Mouse (Mus musculus) testis, adult 2 months (tissue): ENCODE data around the gene Dnase1l2. TPM values are rescaled to one million over a fixed set of nuclear protein-coding genes. Genes with fewer than 3 reads are reported as not detected.
A peak's percentile ranks its signal among the peaks of the same experiment; 100 is the strongest.

Experiments used
- H3K27ac ChIP-seq: fragments of 200-500 bp; 2 replicates; pipeline ENCODE4 v1.5.1; 2012; ENCODE audit warnings: low read depth, low read length; ENCODE audit not compliant: control insufficient read depth, insufficient read depth
- H3K27me3 ChIP-seq: fragments of 200-500 bp; 2 replicates; pipeline ENCODE4 v1.6.1; 2012; ENCODE audit warnings: mild to moderate bottlenecking, low read length, moderate library complexity; ENCODE audit not compliant: control insufficient read depth, insufficient read depth
- H3K36me3 ChIP-seq: fragments of 200-500 bp; 2 replicates; pipeline ENCODE4 v1.6.1; 2012; ENCODE audit warnings: mild to moderate bottlenecking, low read length; ENCODE audit not compliant: control insufficient read depth, insufficient read depth
- H3K4me1 ChIP-seq: fragments of 200-500 bp; 2 replicates; pipeline ENCODE4 v1.6.1; 2012; ENCODE audit warnings: low read length; ENCODE audit not compliant: control insufficient read depth, insufficient read depth
- H3K4me3 ChIP-seq: fragments of 200-500 bp; 2 replicates; pipeline ENCODE4 v1.5.1; 2012; ENCODE audit warnings: low read depth, mild to moderate bottlenecking, low read length, moderate library complexity, mixed read lengths; ENCODE audit not compliant: control insufficient read depth
- CTCF ChIP-seq: fragments of 200-500 bp; IDR thresholded peaks from 2 replicates; pipeline ENCODE4 v1.5.1; 2012; ENCODE audit warnings: low read depth, mild to moderate bottlenecking, inconsistent platforms, low read length, moderate library complexity; ENCODE audit not compliant: control insufficient read depth, insufficient read depth, insufficient replicate concordance
- POLR2A ChIP-seq: fragments of 200-500 bp; IDR thresholded peaks from 2 replicates; pipeline ENCODE4 v1.6.1; 2012; ENCODE audit warnings: low read depth, mild to moderate bottlenecking, inconsistent platforms, low read length, moderate library complexity; ENCODE audit not compliant: control insufficient read depth
- polyA plus RNA-seq: library from polyadenylated mRNA; depleted of rRNA; stranded (reverse); fragments of >200 nt; gene quantifications from 2 replicates; pipeline ENCODE4 v1.2.3, GENCODE M21; 2012

Gene Dnase1l2
- polyA plus RNA-seq, 1 experiment: 6.4 TPM

DNA sequence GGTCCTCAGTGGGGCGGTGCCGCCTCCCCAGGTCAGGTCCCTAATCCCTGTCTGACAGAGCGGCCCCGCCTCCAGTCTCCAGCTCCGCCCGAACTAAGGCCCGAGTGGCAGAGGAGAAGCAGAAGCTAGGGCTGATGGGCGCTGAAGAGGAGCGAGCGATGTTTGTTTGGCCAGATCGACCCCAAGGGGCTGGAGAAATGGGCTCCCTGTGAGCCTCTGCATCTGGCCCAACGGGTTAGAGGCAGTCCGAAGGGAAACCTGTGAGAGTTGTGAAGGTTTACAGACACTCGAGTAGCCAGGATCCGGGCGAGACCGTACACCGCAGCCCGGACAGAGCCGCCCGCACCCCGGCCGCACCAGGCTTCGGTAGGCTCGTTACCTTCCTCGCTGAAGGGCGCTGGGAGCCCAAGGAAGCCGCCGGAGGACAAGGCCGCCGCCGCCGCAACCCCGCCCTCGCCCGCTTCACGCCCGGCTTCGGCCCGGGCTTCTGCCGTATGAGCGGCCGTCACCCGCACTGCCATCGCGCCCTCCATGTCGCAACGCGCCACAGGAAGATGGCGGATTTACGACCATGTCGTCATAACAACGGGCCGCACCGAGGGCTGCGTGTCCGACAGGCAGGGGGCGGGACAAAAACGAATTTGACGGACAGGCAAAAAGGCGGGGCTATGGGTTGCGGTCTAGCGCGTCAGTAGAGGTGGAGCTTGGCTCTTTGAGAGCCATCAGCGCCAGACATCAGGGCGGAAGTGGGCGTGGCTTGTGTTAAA, 12.0 kb upstream of the Dnase1l2 start:
- Histone ChIP-seq H3K4me3 (peak overlapping the region; percentile 92), H3K4me1 (peaks cover 3% of the 10 kb centered on the region; the same call in 1 of the 2 replicates), H3K36me3 (peaks cover 2% of the 10 kb centered on the region), H3K27ac (peak overlapping the region; percentile 94), H3K27me3 (no peaks in the 10 kb centered on the region)
- TF ChIP-seq CTCF: peak; percentile 17; the same call in 1 of the 2 replicates
- TF ChIP-seq POLR2A: peak; percentile 88

DNA sequence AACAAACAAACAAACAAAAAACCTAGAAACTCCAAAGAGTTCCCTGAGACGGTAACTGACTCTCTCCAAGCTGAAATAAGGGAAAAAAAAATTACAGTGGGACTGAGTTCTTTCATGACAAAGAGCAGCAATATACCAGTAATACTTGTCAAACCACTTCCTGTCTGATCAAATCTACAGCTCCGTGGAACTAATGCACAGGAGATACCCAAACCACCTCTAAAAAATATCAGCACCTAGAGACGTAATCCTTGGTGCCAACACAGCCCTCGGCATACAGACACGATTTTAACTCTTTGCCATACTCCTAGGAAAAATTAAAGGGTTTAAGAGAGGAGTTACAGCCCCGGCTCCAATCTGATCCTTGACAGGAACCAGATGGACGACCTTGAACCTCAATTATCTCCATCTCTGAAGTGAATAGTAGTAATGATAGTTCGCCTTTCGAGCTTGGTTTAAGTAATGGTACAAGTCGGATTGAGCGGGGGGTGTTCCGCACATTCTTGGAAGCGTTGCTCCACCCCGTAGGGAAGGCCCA, 11.4 kb upstream of the Dnase1l2 start:
- Histone ChIP-seq H3K36me3 (peaks cover 2% of the 10 kb centered on the region), H3K27ac (peak overlapping the region; percentile 94), H3K4me1 (peaks cover 3% of the 10 kb centered on the region; the same call in 1 of the 2 replicates), H3K27me3 (no peaks in the 10 kb centered on the region), H3K4me3 (peak overlapping the region; percentile 92)
- TF ChIP-seq POLR2A: no peak
- TF ChIP-seq CTCF: no peak

DNA sequence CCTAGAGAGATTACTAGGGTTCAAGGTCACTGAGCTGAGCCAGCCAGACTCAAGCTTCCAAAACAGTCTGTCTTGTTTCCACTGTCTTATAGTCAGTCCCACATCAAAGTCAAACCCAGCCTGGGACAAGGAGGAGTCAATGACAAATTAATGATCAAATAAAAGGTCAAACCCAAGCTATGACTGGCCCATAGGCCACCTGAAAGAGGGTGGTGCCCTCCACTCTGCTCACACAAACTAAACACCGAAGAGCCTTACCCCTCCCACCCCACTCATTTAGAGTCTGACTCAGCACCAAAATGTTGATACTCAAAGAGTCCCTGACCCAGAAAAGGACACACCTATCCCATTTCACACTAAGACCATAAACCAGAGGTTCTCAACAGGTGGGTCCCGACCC, 10.5 kb upstream of the Dnase1l2 start:
- Histone ChIP-seq H3K27me3 (no peaks in the 10 kb centered on the region), H3K36me3 (peaks cover 4% of the 10 kb centered on the region), H3K4me1 (peaks cover 3% of the 10 kb centered on the region; the same call in 1 of the 2 replicates), H3K27ac (no peak overlapping the region), H3K4me3 (no peak overlapping the region)
- no peak for TF ChIP-seq CTCF
- no peak for TF ChIP-seq POLR2A

DNA sequence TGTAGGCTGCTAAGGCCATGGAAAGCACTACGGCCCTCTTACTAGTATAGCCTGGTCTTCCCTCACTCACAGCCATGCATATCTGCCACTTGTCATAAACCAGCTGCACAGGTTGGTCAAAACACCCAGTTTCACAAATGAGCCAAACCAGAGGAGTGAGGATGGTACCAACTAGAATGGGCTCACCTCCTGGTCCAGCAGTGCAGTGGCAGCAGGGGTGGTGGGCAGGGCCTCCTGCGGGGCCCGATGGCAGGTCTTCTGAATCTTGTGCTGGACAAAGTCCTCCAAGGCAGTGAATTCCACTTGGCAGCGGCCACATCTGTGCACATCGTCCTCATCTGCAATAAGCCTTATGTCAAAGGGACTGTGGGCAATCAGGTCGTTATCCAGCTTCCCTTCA, 8.3 kb upstream of the Dnase1l2 start:
- no peak overlapping the region for H3K27ac ChIP-seq
- no peaks in the 10 kb centered on the region for H3K27me3 ChIP-seq
- peaks cover 6% of the 10 kb centered on the region for H3K36me3 ChIP-seq
- H3K4me1 ChIP-seq: peaks cover 3% of the 10 kb centered on the region; the same call in 1 of the 2 replicates
- TF ChIP-seq POLR2A: no peak
- no peak for TF ChIP-seq CTCF
- no peak overlapping the region for H3K4me3 ChIP-seq

DNA sequence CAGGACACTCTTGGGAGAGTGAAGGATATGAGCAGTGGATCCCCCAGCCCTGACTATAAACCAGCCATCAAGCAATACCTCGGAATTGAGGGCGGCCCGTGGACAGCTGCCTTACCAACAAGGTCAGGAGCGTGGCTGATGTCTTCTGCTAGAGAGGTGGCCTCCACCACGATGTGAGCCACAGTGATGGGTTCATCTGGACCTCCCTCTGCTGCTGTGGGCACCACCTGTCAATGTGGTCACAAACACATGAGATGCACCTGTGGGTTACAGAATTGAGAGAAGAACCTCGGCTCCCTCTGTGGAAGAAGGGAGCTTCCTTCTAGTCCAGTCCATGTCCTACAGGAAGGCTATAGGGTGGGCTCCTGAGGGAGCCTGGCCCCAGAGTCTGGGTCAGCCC, 6.6 kb upstream of the Dnase1l2 start:
- Histone ChIP-seq H3K27me3 (no peaks in the 10 kb centered on the region), H3K27ac (no peak overlapping the region), H3K36me3 (peaks cover 8% of the 10 kb centered on the region), H3K4me3 (no peak overlapping the region), H3K4me1 (peaks cover 3% of the 10 kb centered on the region; the same call in 1 of the 2 replicates)
- TF ChIP-seq POLR2A (no peak), CTCF (no peak)

DNA sequence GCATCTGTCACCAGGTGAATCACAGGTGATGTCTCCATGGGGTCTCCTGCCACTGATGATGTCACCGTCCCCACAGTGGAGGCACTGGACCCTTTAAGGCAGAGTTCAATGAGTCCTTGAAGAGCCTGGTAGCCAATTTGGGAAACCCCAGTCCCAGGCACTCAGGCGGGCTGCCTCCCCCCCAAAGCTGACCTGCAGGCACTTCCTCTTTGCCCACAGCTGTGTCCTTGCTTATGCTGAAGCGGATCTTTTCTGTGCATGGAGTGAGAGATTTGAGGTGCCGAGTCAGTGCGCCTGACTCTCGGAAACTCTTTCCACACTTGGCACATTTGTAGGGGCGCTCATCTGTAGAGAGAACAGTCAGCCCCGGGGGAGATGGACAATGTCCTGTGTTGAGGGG, 3.7 kb upstream of the Dnase1l2 start:
- TF ChIP-seq CTCF: no peak
- TF ChIP-seq POLR2A: no peak
- peaks cover 8% of the 10 kb centered on the region for H3K36me3 ChIP-seq

DNA sequence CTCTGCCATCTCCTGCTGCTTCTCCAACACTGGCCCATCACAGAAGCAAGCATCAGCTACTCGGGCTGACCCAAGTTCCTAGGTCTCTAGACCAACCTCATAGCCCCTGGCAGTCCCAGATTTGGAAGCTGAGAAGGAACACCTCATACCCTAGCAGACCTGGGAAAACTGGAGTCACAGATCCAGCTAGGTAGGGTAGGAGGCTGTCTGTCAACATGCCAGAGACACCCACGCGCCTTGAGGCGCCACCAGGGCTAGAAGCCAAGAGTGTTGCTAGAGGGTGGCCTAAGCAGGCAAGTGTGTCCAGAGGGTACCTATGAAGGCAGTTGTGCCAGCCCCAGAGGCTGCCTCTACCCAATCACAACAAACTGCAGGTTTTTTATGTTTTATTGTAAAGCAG, 504 bp upstream of the Dnase1l2 start:
- TF ChIP-seq CTCF (no peak), POLR2A (no peak)
- Histone ChIP-seq H3K27ac (no peak overlapping the region), H3K4me1 (no peaks in the 10 kb centered on the region), H3K36me3 (peaks cover 4% of the 10 kb centered on the region), H3K27me3 (no peaks in the 10 kb centered on the region), H3K4me3 (no peak overlapping the region)

More for the DNA sequence above, 3.7 kb upstream of the Dnase1l2 start:
- H3K27me3 ChIP-seq: no peaks in the 10 kb centered on the region
- H3K4me1 ChIP-seq: no peaks in the 10 kb centered on the region
- H3K4me3 ChIP-seq: no peak overlapping the region
- no peak overlapping the region for H3K27ac ChIP-seq

DNA sequence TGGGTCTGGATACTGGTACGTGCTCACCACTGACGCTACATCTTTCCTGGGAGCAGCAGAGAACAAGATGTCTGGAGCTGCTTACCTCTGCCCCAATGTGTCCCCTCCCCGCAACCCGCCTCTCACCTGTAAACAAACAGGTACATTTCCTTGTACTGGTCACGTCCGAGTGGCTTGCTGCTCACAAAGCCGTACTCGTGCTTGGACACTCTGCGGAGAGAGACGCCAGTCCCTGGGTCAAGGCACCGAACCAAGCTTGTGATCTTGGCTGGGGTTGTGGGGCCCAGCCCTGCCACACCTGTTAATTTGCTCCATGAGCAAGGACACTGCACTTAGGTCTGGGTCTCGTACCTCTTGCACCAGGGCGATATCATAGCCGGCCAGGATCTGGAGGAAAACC, 798 bp downstream of the Dnase1l2 start:
- H3K27me3 ChIP-seq: no peaks in the 10 kb centered on the region
- no peak overlapping the region for H3K4me3 ChIP-seq
- H3K27ac ChIP-seq: no peak overlapping the region
- peaks cover 2% of the 10 kb centered on the region for H3K36me3 ChIP-seq
- TF ChIP-seq CTCF (no peak), POLR2A (no peak)
- no peaks in the 10 kb centered on the region for H3K4me1 ChIP-seq
